Mouse (Mus musculus): ENCODE measurements at regions not wholly inside any gene's neighbourhood (a gene's known extent, or its start where the extent isn't known, plus 50 kb on each side); places are given as distances from the start of the nearest gene placed in this dataset.

DNA sequence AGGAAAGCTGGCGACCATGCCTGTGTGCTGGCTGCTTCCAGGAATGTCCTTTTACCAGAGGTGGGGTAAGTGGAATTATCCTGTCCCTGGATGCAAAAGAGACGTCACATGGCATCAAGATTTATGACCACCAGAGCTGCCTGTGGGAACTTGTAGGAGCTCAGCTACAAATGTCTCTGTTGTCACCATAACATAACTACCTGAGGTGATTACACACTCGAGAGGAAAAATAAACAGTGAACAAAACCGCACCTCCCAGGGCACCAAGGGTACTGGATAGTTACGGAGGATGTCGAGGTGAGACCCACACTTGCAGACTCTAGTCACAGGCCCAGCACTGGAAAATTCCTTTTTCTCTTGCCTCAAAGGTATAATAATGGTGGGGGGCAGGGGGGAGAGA is 185.1 kb upstream of the Foxq1 start:
- TF ChIP-seq EP300 (IDR thresholded peaks at IDR 0.05; ENCODE audit: low read depth) (no peak), CTCF (IDR thresholded peaks at IDR 0.05; ENCODE audit: low read depth) (no peak)
